Mouse (Mus musculus) small intestine, adult 10 weeks (tissue): ENCODE results near the gene Sfi1. TPM values are rescaled to one million over a fixed set of nuclear protein-coding genes. Genes with fewer than 3 reads are reported as not detected.

Experiments
- polyA plus RNA-seq: library from polyadenylated mRNA; stranded (reverse); fragments of 350-450 nt; fragmentation: Illumina TruSeq; extraction: RNeasy Lipid Tissue Mini Kit (QIAGEN cat#74804); gene quantifications from one replicate; pipeline ENCODE4 v1.2.3, GENCODE M21; 2014; ENCODE audit warnings: low replicate concordance

Gene Sfi1
- polyA plus RNA-seq, result 11.5 TPM

GRCm38 (mm10) chr11:3193363-3193762 is at the start of gene Sfi1:
TSS of gene Sfi1 (minus strand) at chr11:3193463.

GRCm38 (mm10) chr11:3202231-3202701 is 9.0 kb upstream of the Sfi1 start, which contains the start of gene Eif4enif1:
TSS of gene Eif4enif1 (plus strand) at chr11:3202392.

Other genes with a start within 250 kb of the Sfi1 start
- gene Eif4enif1, start 8.9 kb upstream of the Sfi1 start, polyA plus RNA-seq, result 70.0 TPM
- gene Drg1, start 73.0 kb upstream of the Sfi1 start, polyA plus RNA-seq, result 116 TPM
- gene Patz1, start 95.4 kb upstream of the Sfi1 start, polyA plus RNA-seq, result 5.2 TPM
- 0.93 TPM for gene Pik3ip1, start 136.9 kb upstream of the Sfi1 start, polyA plus RNA-seq
- gene Limk2, start 215.7 kb upstream of the Sfi1 start, polyA plus RNA-seq, result 17.3 TPM